Mouse (Mus musculus) monocyte, adult 5-6 weeks (primary cell): ENCODE data around the gene Igf2bp2. TPM values are rescaled to one million over a fixed set of nuclear protein-coding genes. Genes with fewer than 3 reads are reported as not detected.

Source experiments
- ATAC-seq: fragments of 153-309, 156-312 bp; replicated peaks from 2 replicates; pipeline ENCODE4 v1.8.0; 2017; ENCODE audit warnings: mild to moderate bottlenecking; ENCODE audit not compliant: low TSS enrichment, insufficient number of reproducible peaks, severe bottlenecking, poor library complexity, low FRiP score
- total RNA-seq: library from RNA; stranded (forward); fragments of 200-1000, 200-491, 200-594 nt; gene quantifications from 3 replicates; pipeline ENCODE4 v1.2.3, GENCODE M21; 2017

Gene Igf2bp2
- total RNA-seq, 1 experiment from 2014 or later, result not detected

GRCm38 (mm10) chr16:22150421-22150820 lies 12.7 kb downstream of the Igf2bp2 start:
- no peak for ATAC-seq

- ATAC-seq, result no peak
Observed at GRCm38 (mm10) chr16:22149659-22150345, 13.3 kb downstream of the Igf2bp2 start.

DNA sequence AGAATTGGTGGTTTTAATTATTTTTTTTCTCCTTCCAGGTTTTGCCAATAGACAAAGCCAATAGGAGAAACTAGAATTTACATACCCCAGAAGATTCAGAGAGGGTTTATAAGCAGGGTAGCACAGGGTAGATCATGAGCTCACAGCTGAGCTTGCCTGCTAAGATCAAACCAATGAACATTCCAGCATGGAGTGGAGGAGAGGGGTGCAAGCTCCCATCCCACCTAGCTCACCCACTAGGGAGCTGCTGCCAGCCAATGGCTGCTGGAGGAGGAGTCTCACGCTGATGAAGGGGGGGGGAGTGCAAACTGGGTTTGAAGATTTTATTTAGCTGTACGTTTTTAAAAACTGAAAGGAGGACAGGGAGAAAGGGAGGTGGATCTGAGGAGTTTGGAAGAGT lies 14.0 kb downstream of the Igf2bp2 start:
- no peak for ATAC-seq

DNA sequence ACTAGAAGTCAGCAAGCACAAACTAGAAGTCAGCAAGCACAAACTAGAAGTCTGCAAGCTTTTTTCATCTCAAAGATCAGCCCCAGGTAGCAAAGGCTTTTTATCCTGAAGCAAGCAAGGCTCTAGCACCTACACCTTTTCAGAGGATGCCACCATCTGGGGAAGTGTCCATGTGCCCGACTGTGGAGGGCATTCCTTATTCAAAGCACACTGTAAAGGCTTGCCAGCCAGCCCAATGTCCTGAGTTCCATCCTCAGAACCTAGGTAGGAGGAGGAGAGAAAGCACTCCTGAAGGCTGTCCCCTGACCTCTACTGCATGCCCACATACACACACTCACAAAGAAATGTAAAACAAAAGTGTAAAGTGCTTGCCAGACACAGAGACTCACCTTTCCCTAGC lies 16.0 kb downstream of the Igf2bp2 start:
- ATAC-seq, result no peak

GRCm38 (mm10) chr16:22146071-22146470 lies 17.0 kb downstream of the Igf2bp2 start:
- ATAC-seq, result no peak

DNA sequence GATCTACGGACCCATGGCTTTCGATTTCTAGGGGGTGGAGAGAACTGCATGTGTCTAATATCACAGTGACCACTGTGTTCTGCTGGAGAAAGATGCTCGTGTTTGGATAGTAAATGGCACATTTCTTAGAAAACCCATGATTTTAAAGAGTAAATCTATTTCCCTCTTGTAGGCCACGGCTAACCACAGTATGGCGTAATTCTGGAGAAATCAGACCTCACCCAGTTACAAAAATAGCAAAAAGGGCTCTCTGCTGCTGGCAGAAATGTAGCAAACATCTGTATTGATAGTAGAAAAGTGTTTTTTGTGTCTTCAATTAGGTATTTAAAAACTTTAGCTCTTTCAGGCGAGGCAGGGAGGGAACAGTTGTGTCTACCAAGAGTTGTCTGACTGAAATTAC lies 18.6 kb downstream of the Igf2bp2 start:
- no peak for ATAC-seq

DNA sequence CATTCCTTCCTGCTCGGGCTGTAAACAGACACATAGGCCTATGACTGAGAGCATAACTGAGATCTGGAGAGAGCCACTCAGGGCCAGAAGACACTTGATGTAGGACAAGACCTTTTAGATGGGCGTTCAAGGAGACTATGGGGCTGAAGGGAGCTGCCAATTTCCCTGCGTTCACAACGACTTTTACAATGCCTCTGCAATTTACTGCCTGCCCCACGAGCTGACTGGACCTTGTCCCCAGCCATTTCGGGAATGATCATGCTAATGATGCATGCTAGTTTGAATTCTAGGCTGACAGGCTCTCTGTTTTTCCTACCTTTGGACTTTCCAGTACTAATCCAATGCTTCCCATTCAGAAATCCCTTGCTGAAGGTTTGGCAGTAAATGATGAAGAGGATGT lies 22.2 kb downstream of the Igf2bp2 start:
- no peak for ATAC-seq

DNA sequence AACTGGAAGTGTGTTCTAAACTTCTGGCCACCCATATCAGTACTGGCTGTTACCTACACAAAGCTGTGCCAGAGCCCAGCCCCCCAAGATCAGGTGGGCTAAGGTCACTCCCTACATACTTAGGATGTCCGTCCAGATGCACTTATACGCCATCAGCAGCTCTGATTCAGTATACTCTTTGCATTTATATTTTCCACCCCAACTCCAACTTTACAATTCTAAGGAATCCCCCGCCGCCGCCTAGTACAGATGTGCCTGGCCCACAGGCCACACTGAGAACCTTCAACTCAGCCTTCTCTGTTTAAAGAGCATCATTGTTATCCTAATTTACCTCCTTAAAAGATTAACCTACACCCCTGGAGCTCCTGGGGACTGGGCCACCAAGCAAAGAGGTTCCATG lies 23.3 kb downstream of the Igf2bp2 start:
- no peak for ATAC-seq

GRCm38 (mm10) chr16:22136198-22136597 lies 26.9 kb downstream of the Igf2bp2 start:
- ATAC-seq, result no peak

DNA sequence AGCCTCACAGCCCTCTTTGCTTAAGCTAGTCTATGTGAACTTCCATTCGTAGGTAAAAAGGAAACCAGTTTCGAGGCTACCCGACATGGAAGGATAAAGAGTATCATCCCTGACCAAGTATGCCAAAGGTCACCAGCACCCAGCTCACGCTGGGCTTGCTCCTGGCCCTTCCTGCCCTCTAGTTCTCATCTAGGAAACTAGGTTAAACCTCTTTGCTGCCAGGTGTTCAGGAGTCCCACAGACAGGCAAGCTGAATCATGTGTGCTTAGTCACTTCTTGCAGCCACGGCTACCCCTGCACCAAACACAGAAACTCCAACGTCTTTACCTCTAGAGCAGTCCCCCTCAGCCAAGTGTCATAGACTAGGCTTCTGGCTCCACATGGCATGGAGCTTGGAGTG lies 31.8 kb downstream of the Igf2bp2 start:
- no peak for ATAC-seq

GRCm38 (mm10) chr16:22129511-22129910 lies 33.6 kb downstream of the Igf2bp2 start:
- no peak for ATAC-seq

GRCm38 (mm10) chr16:22128595-22128994 lies 34.5 kb downstream of the Igf2bp2 start:
- no peak for ATAC-seq

DNA sequence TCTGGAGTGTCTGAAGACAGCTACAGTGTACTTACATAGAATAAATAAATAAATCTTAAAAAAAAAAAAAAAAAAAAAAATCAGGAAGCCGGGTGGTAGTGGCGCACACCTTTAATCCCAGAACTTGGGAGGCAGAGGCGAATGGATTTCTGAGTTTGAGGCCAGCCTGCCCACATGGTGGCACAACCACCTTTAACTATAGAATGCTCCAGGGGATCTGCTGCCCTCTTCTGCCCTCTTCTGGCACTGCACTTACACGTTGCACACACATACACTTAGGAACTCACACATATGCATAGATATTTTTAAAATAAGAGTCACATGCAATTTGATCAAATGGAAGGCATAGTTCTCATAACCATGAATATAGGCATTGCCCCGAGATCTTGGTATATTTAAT lies 35.3 kb downstream of the Igf2bp2 start:
- no peak for ATAC-seq

- ATAC-seq, result no peak
Observed at GRCm38 (mm10) chr16:22126936-22127335, 36.2 kb downstream of the Igf2bp2 start.

DNA sequence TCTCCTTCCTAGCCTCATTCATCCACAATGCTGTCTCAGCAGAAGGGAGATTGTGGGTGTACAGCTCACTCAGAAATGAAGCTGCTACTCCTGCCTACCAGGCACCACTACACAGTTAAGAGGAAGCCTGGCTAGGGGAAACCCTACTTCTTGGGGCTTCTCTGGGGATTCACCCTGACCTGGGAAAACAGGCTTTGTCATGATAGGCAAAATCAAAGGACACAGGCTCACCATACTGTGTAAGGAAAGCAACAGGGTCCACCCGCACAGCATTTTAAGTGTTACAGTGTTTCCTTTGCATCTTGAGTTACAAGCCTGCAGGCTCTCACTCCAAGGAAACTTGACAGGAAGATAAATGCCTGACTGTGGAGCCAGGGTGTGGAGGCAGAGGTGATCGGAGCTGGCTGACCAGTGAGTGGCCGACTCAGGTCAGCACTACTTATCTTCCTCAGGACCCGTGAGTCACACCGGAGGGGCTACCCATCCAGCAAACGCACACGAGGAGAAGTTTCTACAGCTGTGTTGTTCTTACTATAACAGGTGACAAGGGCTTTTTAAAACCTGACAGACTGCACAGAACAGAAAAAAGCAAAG lies 38.7 kb downstream of the Igf2bp2 start:
- ATAC-seq, result no peak

DNA sequence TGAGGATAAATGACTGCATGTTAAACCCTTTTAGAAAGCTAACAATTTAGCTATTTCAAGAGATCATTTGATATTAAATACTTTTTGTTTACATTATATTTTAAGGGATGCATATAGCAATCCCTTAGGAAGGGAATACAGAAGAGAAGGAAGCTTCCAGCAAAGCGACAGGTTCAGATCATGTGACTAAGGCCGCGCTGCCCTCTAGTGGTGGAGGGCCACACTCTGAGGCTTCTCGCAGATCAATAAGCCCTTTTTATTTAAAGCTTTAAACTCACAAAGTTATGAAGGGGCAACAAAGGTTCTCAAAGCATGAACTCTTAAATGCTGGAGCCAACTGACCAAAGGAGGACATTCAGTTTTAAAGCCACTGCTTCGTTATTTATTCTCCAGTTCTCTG lies 39.4 kb downstream of the Igf2bp2 start:
- no peak for ATAC-seq

DNA sequence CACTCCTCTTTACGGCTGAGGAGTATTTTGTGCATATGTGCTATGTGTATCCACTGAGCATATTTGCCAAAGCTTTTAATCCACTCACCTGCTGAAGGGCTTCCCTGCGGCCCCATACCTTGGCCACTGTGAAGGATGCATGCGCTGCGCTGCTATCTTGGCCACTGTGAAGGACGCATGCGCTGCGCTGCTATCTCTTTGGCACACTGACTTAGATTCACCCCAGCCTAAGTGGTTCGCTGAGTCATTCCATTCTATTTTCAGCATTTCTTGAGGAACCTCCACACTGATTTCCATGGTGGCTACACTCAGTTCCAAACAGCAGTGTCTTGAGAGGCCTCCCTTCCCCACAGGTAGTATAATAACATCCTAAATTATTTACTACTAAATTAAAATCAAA lies 42.0 kb downstream of the Igf2bp2 start:
- no peak for ATAC-seq

DNA sequence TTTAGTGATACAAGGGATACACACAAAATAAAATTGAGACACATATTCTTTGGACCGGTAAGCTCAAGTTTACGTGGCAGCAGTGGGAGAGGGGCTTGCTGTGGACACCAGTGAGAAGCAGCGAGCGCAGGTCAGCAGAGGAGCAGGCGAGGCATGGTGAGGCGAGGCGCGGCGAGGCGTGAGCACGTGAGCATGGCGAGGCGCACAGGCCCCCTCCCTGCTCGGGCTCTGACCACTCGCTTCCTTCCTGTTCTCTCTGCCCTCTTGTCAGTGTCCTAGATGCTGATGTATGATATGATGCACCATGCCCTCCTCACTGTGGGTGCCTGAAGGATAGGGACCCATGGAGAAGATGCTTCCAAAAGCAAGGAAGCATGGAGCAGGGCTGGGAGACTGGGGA lies 43.6 kb downstream of the Igf2bp2 start:
- ATAC-seq, result peak; percentile 88

DNA sequence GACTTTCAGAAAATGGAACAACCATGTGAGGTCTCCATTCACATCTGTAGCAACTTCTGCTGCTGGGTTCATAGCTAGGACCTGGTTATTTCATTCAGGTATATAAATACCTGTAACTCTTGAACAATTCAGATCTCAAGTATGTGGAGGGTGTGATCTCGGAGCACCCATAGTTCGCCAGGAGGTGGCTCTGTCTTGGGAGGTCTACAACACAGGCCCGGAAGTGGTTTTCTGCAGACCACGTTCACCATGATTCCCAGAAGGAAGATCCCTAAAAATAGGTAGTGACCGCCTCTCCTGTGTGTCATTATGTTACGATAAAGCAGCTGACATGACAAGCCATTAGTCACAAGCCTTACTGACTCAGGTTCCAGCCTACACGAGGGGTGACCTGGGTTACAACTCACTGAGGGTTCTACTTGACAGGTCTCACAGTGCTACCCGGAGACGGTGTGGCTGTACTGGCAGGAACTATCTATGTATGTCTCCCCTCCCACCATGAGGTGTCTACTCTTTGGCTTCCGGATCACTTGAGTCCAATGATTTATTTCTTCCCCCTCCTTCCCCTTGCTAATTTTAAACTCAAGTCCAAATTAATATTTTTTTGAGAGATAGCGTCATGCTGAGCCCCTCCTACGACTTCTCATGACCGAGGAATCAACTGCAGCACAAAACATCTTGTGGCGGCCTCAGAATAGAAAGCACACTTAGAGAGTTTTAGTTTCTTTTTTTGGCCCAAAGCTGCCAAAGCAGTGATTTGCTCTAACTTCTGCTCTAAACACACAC lies 44.2 kb downstream of the Igf2bp2 start:
- no peak for ATAC-seq

- ATAC-seq, result no peak
Observed at GRCm38 (mm10) chr16:22118151-22118550, 44.9 kb downstream of the Igf2bp2 start.
